Mouse (Mus musculus): ENCODE measurements at regions not wholly inside any gene's neighbourhood (a gene's known extent, or its start where the extent isn't known, plus 50 kb on each side); places are given as distances from the start of the nearest gene placed in this dataset.
"Not testable (repeated sequence)": the region's sequence is repeated elsewhere in the genome, so short reads cannot be mapped to it uniquely, and the experiment has no call there.

GRCm38 (mm10) chr12:64137997-64138396 is 336.5 kb downstream of the Fscb start:
- DNase-seq, result peak; percentile 6

GRCm38 (mm10) chr12:64116438-64116837 is 358.1 kb downstream of the Fscb start:
- DNase-seq, result no peak

GRCm38 (mm10) chr12:64114476-64114875 is 360.0 kb downstream of the Fscb start:
- peak; percentile 13 for DNase-seq

GRCm38 (mm10) chr12:64104214-64104613 is 370.3 kb downstream of the Fscb start:
- DNase-seq, result peak; percentile 20

GRCm38 (mm10) chr12:64076789-64077188 is 397.7 kb downstream of the Fscb start:
- no peak for DNase-seq

- peak; percentile 18 for DNase-seq
These were observed 429.0 kb downstream of the Fscb start for GRCm38 (mm10) chr12:64045528-64045927.

- DNase-seq, result not testable (repeated sequence)
These were observed 465.9 kb downstream of the Fscb start for GRCm38 (mm10) chr12:64008631-64009030.

Data from right cerebral cortex, adult 18-20 months (tissue).